9 mouse cellular contexts compared by ENCODE assay signal in the genomic region with DNA sequence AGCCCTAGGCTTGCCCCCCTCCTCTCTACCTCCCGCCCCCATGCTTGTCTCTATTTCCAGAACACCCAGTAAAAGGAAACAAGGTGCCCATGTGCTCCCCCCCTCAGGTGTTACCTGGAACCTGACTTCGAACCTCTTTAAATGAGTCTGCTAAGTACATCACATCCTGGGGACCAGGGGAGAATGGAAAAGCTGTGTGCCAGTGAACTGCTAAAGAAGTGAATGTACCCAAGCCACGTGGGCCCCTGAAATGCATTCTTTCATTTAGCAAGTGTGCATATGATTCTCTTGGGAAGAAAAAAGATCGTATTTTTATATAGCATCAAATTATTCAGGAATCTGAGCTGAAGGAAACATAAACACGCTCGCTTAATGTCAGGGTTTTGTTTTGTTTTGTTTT. TPM values are rescaled to one million over a fixed set of nuclear protein-coding genes. Genes with fewer than 3 reads are reported as not detected.
DNase-seq lines count a peak whose midpoint lies in the region; ATAC-seq and TF ChIP-seq lines count a peak whose summit lies in the region.
"Had no signal": no experiment of that assay in that cellular context is flagged by ENCODE, and none has a peak within 500 bp of the region (broad histone marks: within the 10 kb centered on the region; RNA-seq: fewer than 3 reads in every experiment).

No protein-coding gene starts in this region.

- no peak for TF ChIP-seq CTCF in heart, adult 2 months (IDR thresholded peaks at IDR 0.05)

- 56% methylated on average over 6 of the region's 6 CpGs for WGBS in heart, adult 2 months
- WGBS in limb, embryonic 15.5 days = 22% methylated on average over 6 of the region's 6 CpGs
- 45% methylated on average over 6 of the region's 6 CpGs for WGBS in stomach, embryonic 16.5 days

- no peak overlapping the region for H3K9ac ChIP-seq in heart, adult 2 months (ENCODE audit: low read depth, low read length)
- H3K9ac ChIP-seq in limb, embryonic 15.5 days = no peak overlapping the region
- H3K9ac ChIP-seq in stomach, embryonic 16.5 days (ENCODE audit: low read length) = no peak overlapping the region

- peak overlapping the region; percentile 33; the same call in 1 of the 2 replicates for H3K4me3 ChIP-seq in heart, adult 2 months
- 0 out of 2 replicates have a peak overlapping the region, but pooled peaks have one; percentile 26 for H3K4me3 ChIP-seq in limb, embryonic 15.5 days
- H3K4me3 ChIP-seq in stomach, embryonic 16.5 days (replicated peaks; ENCODE audit: low read length) = peak overlapping the region; percentile 35; the same call in 1 of the 2 replicates

- no peak for ATAC-seq in limb, embryonic 15.5 days (ENCODE audit: insufficient number of reproducible peaks, low FRiP score, low TSS enrichment, low read depth)
- no peak for ATAC-seq in stomach, embryonic 16.5 days (ENCODE audit: insufficient read depth, low FRiP score)

- intact Hi-C loops in heart, adult 2 months (cut with DNase I) = no loop called here

- no peak for DNase-seq in heart, adult 2 months
- no peak for DNase-seq in heart, adult 8-10 months (ENCODE audit: low spot score)
- DNase-seq in right cerebral cortex, adult 2 months (ENCODE audit: low spot score in 2 of 2) = peak; percentile 30 to 46
- DNase-seq in right cerebral cortex, postnatal 36 days (ENCODE audit: low spot score in 2 of 2) = no peak
- no peak for DNase-seq in ovary, postnatal 14 days (ENCODE audit: low spot score)
- no peak for DNase-seq in spleen, adult 18-20 months

- no peaks in the 10 kb centered on the region; the same call in 1 of the 2 replicates for H3K4me1 ChIP-seq in heart, adult 2 months (ENCODE audit: control insufficient read depth, insufficient read depth, low read length)
- peaks cover 11% of the 10 kb centered on the region for H3K4me1 ChIP-seq in limb, embryonic 15.5 days
- no peaks in the 10 kb centered on the region for H3K4me1 ChIP-seq in stomach, embryonic 16.5 days (ENCODE audit: control insufficient read depth, insufficient read depth, low read length)

- no peaks in the 10 kb centered on the region for H3K36me3 ChIP-seq in heart, adult 2 months (ENCODE audit: control insufficient read depth, insufficient read depth, low read length)
- H3K36me3 ChIP-seq in limb, embryonic 15.5 days = no peaks in the 10 kb centered on the region
- H3K36me3 ChIP-seq in stomach, embryonic 16.5 days (ENCODE audit: control insufficient read depth, insufficient read depth, low read length) = no peaks in the 10 kb centered on the region

- no peak for TF ChIP-seq EP300 in heart, adult 2 months (IDR thresholded peaks at IDR 0.05; ENCODE audit: insufficient read depth, low read depth, low read length)

- no peaks in the 10 kb centered on the region for H3K9me3 ChIP-seq in limb, embryonic 15.5 days
- no peaks in the 10 kb centered on the region for H3K9me3 ChIP-seq in stomach, embryonic 16.5 days (replicated peaks; ENCODE audit: control insufficient read depth, low read length)

- no peaks in the 10 kb centered on the region for H3K27me3 ChIP-seq in heart, adult 2 months (ENCODE audit: control insufficient read depth, insufficient read depth, low read length)
- H3K27me3 ChIP-seq in limb, embryonic 15.5 days = no peaks in the 10 kb centered on the region
- H3K27me3 ChIP-seq in stomach, embryonic 16.5 days (ENCODE audit: control insufficient read depth, insufficient read depth, low read length) = no peaks in the 10 kb centered on the region

- no peak overlapping the region for H3K27ac ChIP-seq in heart, adult 2 months
- H3K27ac ChIP-seq in limb, embryonic 15.5 days = no peak overlapping the region
- H3K27ac ChIP-seq in stomach, embryonic 16.5 days (ENCODE audit: low read length) = no peak overlapping the region

- no peaks in the 10 kb centered on the region for H3K79me2 ChIP-seq in heart, adult 2 months (replicated peaks; ENCODE audit: control insufficient read depth, insufficient read depth, low read length)

- TF ChIP-seq POLR2A in heart, adult 2 months (IDR thresholded peaks at IDR 0.05; ENCODE audit: insufficient read depth, low read depth, low read length) = no peak

- peak overlapping the region; percentile 42 for H3K4me2 ChIP-seq in limb, embryonic 15.5 days
- H3K4me2 ChIP-seq in stomach, embryonic 16.5 days (ENCODE audit: low read depth, low read length) = peak overlapping the region; percentile 58

RNA-seq across cellular contexts. Expression of gene Hgd, which starts 3.8 kb away (rescaled TPM):
- not detected for total RNA-seq in heart, adult 2 months (2021)
- 0.08 and 0.38 TPM in 2 replicates for polyA plus RNA-seq in heart, adult 2 months (2012; rRNA removed)
- not detected for total RNA-seq in heart, adult 8-10 months (2022)
- polyA plus RNA-seq in limb, embryonic 15.5 days (2015; fragmentation: Nextera tagmentation; extraction: Ambion mirVana) = 0.32 and 0.38 TPM in 2 replicates
- polyA plus RNA-seq in stomach, embryonic 16.5 days (2015; fragmentation: Nextera tagmentation; extraction: Ambion mirVana) = 2.1 TPM in 2 replicates
- total RNA-seq: layer of hippocampus, adult 18-20 months had no signal

RNA-seq across cellular contexts. Expression of gene Rabl3, which starts 44.1 kb away (rescaled TPM):
- 1 to 10 TPM; 6.7 to 6.8 TPM for total RNA-seq in heart, adult 2 months (2021)
- 3.0 and 6.1 TPM in 2 replicates for polyA plus RNA-seq in heart, adult 2 months (2012; rRNA removed)
- 1 to 10 TPM; 5.2 to 9.6 (median 7.8) TPM for total RNA-seq in heart, adult 8-10 months (2022)
- polyA plus RNA-seq in limb, embryonic 15.5 days (2015; fragmentation: Nextera tagmentation; extraction: Ambion mirVana) = 22.7 and 22.8 TPM in 2 replicates
- 21.8 and 22.4 TPM in 2 replicates for polyA plus RNA-seq in stomach, embryonic 16.5 days (2015; fragmentation: Nextera tagmentation; extraction: Ambion mirVana)

RNA-seq across cellular contexts. Expression of gene Gtf2e1, which starts 44.2 kb away (rescaled TPM):
- total RNA-seq in heart, adult 2 months (2021) = 1 to 10 TPM; 6.4 to 6.6 TPM
- polyA plus RNA-seq in heart, adult 2 months (2012; rRNA removed) = 3.3 and 6.3 TPM in 2 replicates
- 1 to 10 TPM; 6.9 to 8.3 (median 7.1) TPM for total RNA-seq in heart, adult 8-10 months (2022)
- polyA plus RNA-seq in limb, embryonic 15.5 days (2015; fragmentation: Nextera tagmentation; extraction: Ambion mirVana) = 24.5 and 25.0 TPM in 2 replicates
- polyA plus RNA-seq in stomach, embryonic 16.5 days (2015; fragmentation: Nextera tagmentation; extraction: Ambion mirVana) = 20.1 and 21.3 TPM in 2 replicates

Comparison
In these comparisons a context has a peak if more than half of its experiments do, and no peak if none do; other contexts are left out.
1. DNase-seq: peak in right cerebral cortex, adult 2 months (2 of 2); none in heart, adult 2 months (0 of 2), heart, adult 8-10 months (single experiment), right cerebral cortex, postnatal 36 days (0 of 2), ovary, postnatal 14 days (single experiment) and spleen, adult 18-20 months (0 of 2).
2. Peak in every context shown above with its lines, with median percentiles within 50 percentile points of each other: H3K4me3 ChIP-seq.